Mouse (Mus musculus) limb, embryonic 11.5 days (tissue): ENCODE measurements around the gene Atf4. TPM values are rescaled to one million over a fixed set of nuclear protein-coding genes. Genes with fewer than 3 reads are reported as not detected.

Experiments used
- polyA plus RNA-seq: library from polyadenylated mRNA; unstranded; fragments of >200 nt; fragmentation: Nextera tagmentation; extraction: Ambion mirVana; gene quantifications from 2 replicates; pipeline ENCODE4 v1.2.1, GENCODE M21; 2014

Gene Atf4
- polyA plus RNA-seq, 1 experiment from 2014 or later = 125 TPM

Other genes starting within 250 kb of the Atf4 start
- gene Pdgfb, start 240.2 kb upstream of the Atf4 start, polyA plus RNA-seq = 1.6 and 2.4 TPM in 2 replicates
- gene Syngr1, start 163.8 kb upstream of the Atf4 start, polyA plus RNA-seq = 3.0 and 4.1 TPM in 2 replicates
- gene Rpl3, start 163.3 kb upstream of the Atf4 start, polyA plus RNA-seq = 1,283 and 1,338 TPM in 2 replicates
- gene Tab1, start 122.1 kb upstream of the Atf4 start, polyA plus RNA-seq = 35.4 and 35.5 TPM in 2 replicates
- 6.5 and 6.8 TPM in 2 replicates for gene Mgat3, start 81.5 kb upstream of the Atf4 start, polyA plus RNA-seq
- gene Mief1, start 21.2 kb upstream of the Atf4 start, polyA plus RNA-seq = 33.8 and 36.7 TPM in 2 replicates
- gene AC140267.1, start 19.3 kb upstream of the Atf4 start, polyA plus RNA-seq = not detected in 2 replicates
- gene Rps19bp1, start 9.1 kb downstream of the Atf4 start, polyA plus RNA-seq = 74.7 and 79.0 TPM in 2 replicates
- gene Cacna1i, start 32.1 kb downstream of the Atf4 start, polyA plus RNA-seq = 0.01 TPM in 1 of 2 replicates, not detected in the other